Mouse (Mus musculus) spleen, postnatal 10 days (tissue): Measurements from ENCODE around the gene Arhgap22.

Experiments used
- DNase-seq, 2 experiments: peaks; one replicate each; pipeline ENCODE4 v3.0.0; 2021 to 2022; ENCODE audit warnings: low spot score in 2 of 2

Arhgap22 gene

GRCm38 (mm10) chr14:33369375-33369774 is 155.5 kb downstream of the Arhgap22 start:
- no peak for DNase-seq

DNA sequence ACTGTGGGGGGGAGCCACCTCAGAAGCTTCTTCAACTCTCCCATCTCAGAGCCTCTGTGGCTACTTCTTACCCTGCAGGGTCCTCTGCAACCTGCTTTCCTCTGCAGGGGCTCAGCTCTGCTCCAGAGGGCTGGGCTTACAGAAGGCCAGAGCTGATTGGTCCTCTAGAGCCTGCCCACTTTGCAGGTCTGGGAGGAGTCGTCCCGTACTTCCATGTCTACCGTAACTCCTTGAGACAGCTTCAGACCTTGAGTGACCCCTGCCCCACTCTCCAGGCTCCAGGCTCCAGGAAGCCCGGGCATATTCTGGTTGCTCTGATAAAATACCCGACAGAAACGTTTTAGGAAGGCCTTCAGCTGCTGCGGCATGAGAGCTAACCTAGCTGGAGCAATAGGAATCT is 156.2 kb downstream of the Arhgap22 start:
- DNase-seq = no peak

DNA sequence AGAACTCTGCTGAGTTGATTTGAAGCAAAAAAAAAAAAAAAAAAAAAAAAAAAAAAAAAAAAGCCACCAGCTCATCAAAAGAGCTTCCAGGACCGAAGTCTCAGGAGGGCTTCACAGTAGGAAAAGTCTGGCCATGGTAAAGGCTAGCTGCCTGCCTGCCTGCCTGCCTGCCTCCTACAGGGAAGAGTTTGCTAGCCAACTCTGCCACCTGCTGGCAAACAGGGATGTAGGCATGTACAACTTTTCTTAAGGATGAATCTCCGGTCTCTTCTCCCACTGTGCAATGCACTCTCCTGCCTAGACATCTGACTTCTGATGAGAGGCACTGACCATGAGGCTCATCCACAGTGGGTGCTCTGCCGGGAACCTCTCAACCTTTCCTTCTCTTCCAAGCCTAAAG is 157.4 kb downstream of the Arhgap22 start:
- DNase-seq = peak in 1 of 2 experiments; percentile 50

DNA sequence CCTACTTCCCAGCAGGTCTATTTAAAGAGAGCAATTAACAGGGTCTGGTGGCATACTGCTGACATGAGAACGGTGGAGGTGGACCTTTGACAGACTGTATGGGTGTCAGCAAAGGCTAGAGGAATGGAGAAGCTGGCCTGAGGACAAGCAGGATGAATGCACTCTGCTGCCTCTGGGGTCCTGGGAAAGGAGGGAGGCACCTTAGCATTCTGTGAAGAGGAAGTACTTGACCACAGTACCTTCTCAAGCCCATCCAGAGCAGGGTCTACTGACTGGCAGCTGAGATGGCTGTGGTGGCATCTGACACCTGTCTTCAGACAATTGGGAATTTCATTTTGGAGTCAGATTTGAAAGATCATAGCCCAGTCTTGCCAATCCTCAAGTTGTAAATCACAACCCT is 159.4 kb downstream of the Arhgap22 start:
- DNase-seq = no peak

DNA sequence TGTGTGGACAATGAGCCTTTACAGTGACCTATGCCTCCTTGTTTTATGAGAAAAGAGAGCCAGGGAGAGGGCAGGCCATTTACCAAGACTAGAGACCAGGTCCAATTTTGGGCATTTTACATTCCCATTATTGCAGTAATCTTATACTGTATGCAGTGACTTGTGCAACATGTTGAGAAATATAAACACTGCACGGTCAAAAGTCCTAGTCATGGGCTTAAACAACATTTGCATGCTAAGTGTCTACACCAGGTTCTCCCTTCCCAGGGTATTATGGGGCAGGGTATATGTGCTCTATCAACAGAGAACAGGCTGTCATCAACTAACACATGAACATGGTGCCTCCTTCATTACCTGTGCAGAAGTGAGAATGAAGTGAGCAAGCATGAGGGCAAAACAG is 160.3 kb downstream of the Arhgap22 start:
- no peak for DNase-seq

GRCm38 (mm10) chr14:33377211-33377610 is 163.4 kb downstream of the Arhgap22 start:
- DNase-seq = no peak

GRCm38 (mm10) chr14:33378723-33379122 is 164.9 kb downstream of the Arhgap22 start:
- no peak for DNase-seq

DNA sequence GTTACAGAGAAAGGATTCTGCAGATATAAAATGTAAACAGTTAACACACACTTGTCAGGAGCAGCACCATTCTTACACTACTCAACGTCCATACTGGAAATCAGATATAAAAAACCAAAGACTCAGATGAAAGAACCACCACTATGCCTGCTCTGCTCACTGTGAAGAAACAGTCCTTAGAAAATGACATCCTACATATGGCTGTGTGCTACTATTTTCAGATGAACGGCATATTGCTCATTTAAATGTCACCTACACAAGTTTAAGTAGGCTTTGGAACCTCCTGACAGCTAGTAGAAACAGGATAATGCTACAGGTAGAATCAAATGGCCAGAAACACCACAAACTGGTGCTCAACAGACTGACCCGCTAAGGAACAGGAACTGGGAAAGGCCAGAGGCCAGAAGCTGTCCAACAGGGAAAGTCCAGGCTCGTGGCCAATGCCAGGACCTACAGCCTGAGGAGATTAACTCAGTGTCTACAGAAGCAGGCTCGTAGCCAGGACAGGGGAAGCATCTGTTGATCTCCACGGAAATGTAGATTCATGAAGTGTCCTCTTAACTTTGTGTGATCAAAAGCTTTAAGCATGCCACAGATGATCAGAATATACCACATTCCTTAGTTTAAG is 167.1 kb downstream of the Arhgap22 start:
- DNase-seq = no peak

GRCm38 (mm10) chr14:33398065-33398860 is 184.4 kb downstream of the Arhgap22 start:
- no peak for DNase-seq

DNA sequence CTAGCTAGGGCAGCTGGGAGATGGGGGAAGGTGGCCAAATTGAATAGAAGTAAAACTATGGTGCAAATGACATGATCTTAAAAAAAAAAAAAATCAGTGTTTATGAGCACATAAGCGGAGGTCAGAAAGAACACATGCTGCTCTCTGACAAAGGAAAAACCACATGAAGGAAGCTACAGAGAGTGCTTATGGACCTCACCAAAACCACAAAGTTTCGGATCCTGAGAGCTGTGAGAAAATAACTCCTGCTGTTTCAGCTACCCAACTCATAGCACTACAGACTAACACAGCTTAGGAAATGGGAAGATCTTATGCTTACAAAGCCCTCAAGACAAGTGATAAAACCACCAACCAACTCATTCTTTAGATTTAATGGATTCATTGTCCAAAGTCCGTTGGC is 186.2 kb downstream of the Arhgap22 start:
- DNase-seq = no peak

DNA sequence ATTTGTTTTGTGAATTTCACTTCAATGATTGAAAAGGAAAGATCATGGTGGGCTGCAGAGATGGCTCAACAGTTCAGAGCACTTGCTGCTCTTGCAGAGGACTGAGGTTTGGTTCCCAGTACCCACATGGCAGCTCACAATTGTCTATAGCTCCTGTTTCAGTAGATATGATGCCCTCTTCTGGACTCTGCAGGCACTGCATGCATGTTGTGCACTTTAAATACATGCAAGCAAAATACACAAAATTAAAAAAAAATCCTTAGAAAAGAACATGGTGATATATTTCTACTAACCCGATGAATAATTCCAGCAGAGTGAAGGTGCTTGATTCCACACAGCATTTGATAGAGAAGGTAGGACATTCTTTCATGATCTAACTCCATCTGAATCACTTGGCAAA is 188.5 kb downstream of the Arhgap22 start:
- DNase-seq = peak in 1 of 2 experiments; percentile 38

- DNase-seq = no peak
Measured at GRCm38 (mm10) chr14:33415746-33416145, 201.9 kb downstream of the Arhgap22 start.

GRCm38 (mm10) chr14:33418311-33418909 is 204.6 kb downstream of the Arhgap22 start:
- DNase-seq = no peak
